In the genomic region with DNA sequence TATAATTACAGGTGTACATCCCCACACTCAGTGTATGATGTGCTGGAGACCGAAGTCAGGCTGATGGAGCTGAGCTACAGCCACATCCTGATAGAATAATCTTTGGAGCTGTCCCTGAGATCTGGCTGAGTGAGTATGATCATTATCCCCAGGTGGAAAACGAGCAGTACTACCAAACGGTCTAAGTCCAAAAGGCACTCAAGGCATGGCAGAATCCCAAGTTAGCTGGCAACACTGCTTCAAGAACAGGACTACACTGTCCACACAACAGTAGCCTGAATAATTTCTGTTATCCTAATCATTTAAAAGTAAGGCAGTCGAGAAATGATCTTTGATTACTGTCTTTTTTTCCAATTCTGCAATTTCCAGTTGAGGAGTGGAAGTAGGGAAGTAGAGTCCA, we compare ENCODE assay signal across 27 mouse cellular contexts. TPM values are rescaled to one million over a fixed set of nuclear protein-coding genes. Genes with fewer than 3 reads are reported as not detected.
DNase-seq lines count a peak whose midpoint lies in the region; ATAC-seq lines count a peak whose summit lies in the region.
"Had no signal": no experiment of that assay in that cellular context is flagged by ENCODE, and none has a peak within 500 bp of the region (broad histone marks: within the 10 kb centered on the region; RNA-seq: fewer than 3 reads in every experiment).

No protein-coding gene starts in this region.

- H3K4me2 ChIP-seq in kidney, embryonic 15.5 days = no peak overlapping the region
- no peak overlapping the region for H3K4me2 ChIP-seq in midbrain, embryonic 11.5 days
- H3K4me2 ChIP-seq in midbrain, embryonic 14.5 days (ENCODE audit: low read length) = no peak overlapping the region
- H3K4me2 ChIP-seq: embryonic facial prominence, embryonic 15.5 days; forebrain, embryonic 12.5 days; liver, embryonic 13.5 days; lung, embryonic 14.5 days; neural tube, embryonic 12.5 days had no signal

- 91% methylated on average over 4 of the region's 4 CpGs for WGBS in kidney, embryonic 15.5 days
- 92% methylated on average over 4 of the region's 4 CpGs for WGBS in midbrain, embryonic 11.5 days
- WGBS in midbrain, embryonic 14.5 days = 91% methylated on average over 4 of the region's 4 CpGs
- WGBS in embryonic facial prominence, embryonic 10.5 days = 92% methylated on average over 4 of the region's 4 CpGs

- no peaks in the 10 kb centered on the region for H3K27me3 ChIP-seq in kidney, embryonic 15.5 days
- H3K27me3 ChIP-seq in midbrain, embryonic 11.5 days (ENCODE audit: control insufficient read depth, insufficient read depth, low read length) = no peaks in the 10 kb centered on the region
- no peaks in the 10 kb centered on the region for H3K27me3 ChIP-seq in midbrain, embryonic 14.5 days (ENCODE audit: control insufficient read depth, insufficient read depth, low read length)
- H3K27me3 ChIP-seq in embryonic facial prominence, embryonic 10.5 days (replicated peaks; ENCODE audit: low read depth, poor library complexity, severe bottlenecking) = no peaks in the 10 kb centered on the region
- H3K27me3 ChIP-seq: embryonic facial prominence, embryonic 15.5 days; forebrain, embryonic 12.5 days; liver, embryonic 13.5 days; neural tube, embryonic 12.5 days had no signal

- 0 out of 2 replicates have a peak, but pooled peaks cover 3% of the 10 kb centered on the region for H3K4me1 ChIP-seq in kidney, embryonic 15.5 days
- no peaks in the 10 kb centered on the region for H3K4me1 ChIP-seq in midbrain, embryonic 11.5 days (ENCODE audit: control insufficient read depth, insufficient read depth, low read length)
- peaks cover 5% of the 10 kb centered on the region; the same call in 1 of the 2 replicates for H3K4me1 ChIP-seq in midbrain, embryonic 14.5 days (ENCODE audit: control insufficient read depth, insufficient read depth, low read length)
- H3K4me1 ChIP-seq in embryonic facial prominence, embryonic 10.5 days = peaks cover 9% of the 10 kb centered on the region; the same call in 1 of the 2 replicates
- H3K4me1 ChIP-seq: neural tube, embryonic 12.5 days had no signal

- H3K36me3 ChIP-seq in kidney, embryonic 15.5 days = no peaks in the 10 kb centered on the region
- H3K36me3 ChIP-seq in midbrain, embryonic 11.5 days (ENCODE audit: control insufficient read depth, insufficient read depth, low read length) = no peaks in the 10 kb centered on the region
- no peaks in the 10 kb centered on the region for H3K36me3 ChIP-seq in midbrain, embryonic 14.5 days (ENCODE audit: control insufficient read depth, insufficient read depth, low read length)
- H3K36me3 ChIP-seq in embryonic facial prominence, embryonic 10.5 days (replicated peaks) = peaks cover 33% of the 10 kb centered on the region
- H3K36me3 ChIP-seq: embryonic facial prominence, embryonic 15.5 days; forebrain, embryonic 12.5 days had no signal

- no peak overlapping the region for H3K9ac ChIP-seq in kidney, embryonic 15.5 days
- H3K9ac ChIP-seq in midbrain, embryonic 11.5 days (ENCODE audit: low read length) = no peak overlapping the region
- no peak overlapping the region for H3K9ac ChIP-seq in midbrain, embryonic 14.5 days (replicated peaks; ENCODE audit: low read length)
- H3K9ac ChIP-seq: embryonic facial prominence, embryonic 15.5 days; forebrain, embryonic 12.5 days; forebrain, postnatal 0 days; liver, embryonic 13.5 days; lung, embryonic 14.5 days; neural tube, embryonic 12.5 days had no signal

- ATAC-seq in kidney, embryonic 15.5 days (replicated peaks; ENCODE audit: low FRiP score) = no peak
- ATAC-seq in midbrain, embryonic 11.5 days (ENCODE audit: low FRiP score) = no peak
- ATAC-seq in midbrain, embryonic 14.5 days (ENCODE audit: low FRiP score, low TSS enrichment) = no peak
- ATAC-seq: CD4-positive, CD25-positive, alpha-beta regulatory T cell, adult 4 months; forebrain, postnatal 0 days; hindbrain, embryonic 16.5 days had no signal

- H3K4me3 ChIP-seq in kidney, embryonic 15.5 days (replicated peaks) = no peak overlapping the region
- no peak overlapping the region for H3K4me3 ChIP-seq in midbrain, embryonic 11.5 days (ENCODE audit: low read depth, low read length)
- no peak overlapping the region for H3K4me3 ChIP-seq in midbrain, embryonic 14.5 days (replicated peaks; ENCODE audit: low read depth, low read length)
- H3K4me3 ChIP-seq in embryonic facial prominence, embryonic 10.5 days = no peak overlapping the region
- H3K4me3 ChIP-seq: embryonic facial prominence, embryonic 15.5 days; forebrain, embryonic 12.5 days; liver, embryonic 13.5 days; midbrain, embryonic 10.5 days; myocyte; neural tube, embryonic 12.5 days had no signal

- H3K9me3 ChIP-seq in kidney, embryonic 15.5 days (replicated peaks) = no peaks in the 10 kb centered on the region
- H3K9me3 ChIP-seq in midbrain, embryonic 11.5 days (ENCODE audit: control insufficient read depth, low read length) = no peaks in the 10 kb centered on the region
- no peaks in the 10 kb centered on the region for H3K9me3 ChIP-seq in midbrain, embryonic 14.5 days (ENCODE audit: control insufficient read depth, low read length)
- H3K9me3 ChIP-seq in embryonic facial prominence, embryonic 10.5 days = no peaks in the 10 kb centered on the region
- H3K9me3 ChIP-seq: embryonic facial prominence, embryonic 15.5 days; forebrain, embryonic 12.5 days; liver, embryonic 13.5 days; midbrain, embryonic 10.5 days had no signal

- DNase-seq in cerebellum, adult 9-11 months = peak; percentile 30
- DNase-seq in cerebellum, adult 9-10 months = no peak
- DNase-seq in kidney, adult 18-20 months = peak; percentile 62
- DNase-seq in midbrain, embryonic 11.5 days (ENCODE audit: low spot score, missing footprints) = peak; percentile 28
- no peak for DNase-seq in midbrain, embryonic 14.5 days
- DNase-seq in kidney, postnatal 36 days = peak; percentile 82 to 87
- DNase-seq in embryonic facial prominence, embryonic 10.5 days (ENCODE audit: low spot score) = no peak
- DNase-seq: forebrain, postnatal 0 days; gastrocnemius, postnatal 10 days; layer of hippocampus, postnatal 36 days; left cerebral cortex, postnatal 4 days; liver, embryonic 13.5 days; lung, embryonic 14.5 days; lung, postnatal 14 days; right cerebral cortex, adult 18-20 months; right cerebral cortex, postnatal 4 days; thymus, adult 2 months had no signal

- H3K27ac ChIP-seq in kidney, embryonic 15.5 days = no peak overlapping the region
- H3K27ac ChIP-seq in midbrain, embryonic 11.5 days (ENCODE audit: low read depth, low read length) = no peak overlapping the region
- no peak overlapping the region for H3K27ac ChIP-seq in midbrain, embryonic 14.5 days (replicated peaks; ENCODE audit: low read depth, low read length)
- H3K27ac ChIP-seq in embryonic facial prominence, embryonic 10.5 days (replicated peaks) = no peak overlapping the region
- H3K27ac ChIP-seq: embryonic facial prominence, embryonic 15.5 days; forebrain, embryonic 12.5 days; midbrain, embryonic 10.5 days; neural tube, embryonic 12.5 days; stomach, postnatal 0 days had no signal

RNA-seq across cellular contexts. Expression of a gene that starts 9.6 kb away (rescaled TPM):
- 38.4 and 39.7 TPM in 2 replicates for polyA plus RNA-seq in kidney, embryonic 15.5 days (2015; fragmentation: Nextera tagmentation; extraction: Ambion mirVana)
- 45.6 and 51.7 TPM in 2 replicates for polyA plus RNA-seq in midbrain, embryonic 11.5 days (2014; fragmentation: Nextera tagmentation; extraction: Ambion mirVana)
- 100 and 102 TPM in 2 replicates for polyA plus RNA-seq in midbrain, embryonic 14.5 days (2014; fragmentation: Nextera tagmentation; extraction: Ambion mirVana)
- 38.9 and 42.5 TPM in 2 replicates for polyA plus RNA-seq in embryonic facial prominence, embryonic 10.5 days (2016; fragmentation: Nextera tagmentation; extraction: Ambion mirVana)

RNA-seq across cellular contexts. Expression of a gene that starts 20.8 kb away (rescaled TPM):
- polyA plus RNA-seq in kidney, embryonic 15.5 days (2015; fragmentation: Nextera tagmentation; extraction: Ambion mirVana) = 5.7 and 7.9 TPM in 2 replicates
- 19.2 and 21.3 TPM in 2 replicates for polyA plus RNA-seq in midbrain, embryonic 11.5 days (2014; fragmentation: Nextera tagmentation; extraction: Ambion mirVana)
- 0.54 and 0.61 TPM in 2 replicates for polyA plus RNA-seq in midbrain, embryonic 14.5 days (2014; fragmentation: Nextera tagmentation; extraction: Ambion mirVana)
- polyA plus RNA-seq in embryonic facial prominence, embryonic 10.5 days (2016; fragmentation: Nextera tagmentation; extraction: Ambion mirVana) = 8.2 and 11.2 TPM in 2 replicates
- polyA plus RNA-seq: large intestine, adult 2 months had no signal

Comparison
In these comparisons a context has a peak if more than half of its experiments do, and no peak if none do; other contexts are left out.
1. DNase-seq: peak in cerebellum, adult 9-11 months (single experiment), kidney, adult 18-20 months (single experiment), midbrain, embryonic 11.5 days (single experiment) and kidney, postnatal 36 days (2 of 2); none in cerebellum, adult 9-10 months (single experiment), midbrain, embryonic 14.5 days (single experiment) and embryonic facial prominence, embryonic 10.5 days (single experiment).